Mouse (Mus musculus) lung, adult 2 months (tissue): ENCODE data around the gene Tom1l2.

Source experiments
- CTCF ChIP-seq: fragments of 200-500 bp; IDR thresholded peaks from 2 replicates; pipeline ENCODE4 v1.5.1; 2011; ENCODE audit warnings: mild to moderate bottlenecking, low read length, control low read depth; ENCODE audit not compliant: insufficient read depth
- POLR2A ChIP-seq: fragments of 200-500 bp; IDR thresholded peaks from 2 replicates; pipeline ENCODE4 v1.6.1; 2011; ENCODE audit warnings: low read depth, mild to moderate bottlenecking, control low read depth, low read length, borderline replicate concordance; ENCODE audit errors: extremely low read depth

DNA sequence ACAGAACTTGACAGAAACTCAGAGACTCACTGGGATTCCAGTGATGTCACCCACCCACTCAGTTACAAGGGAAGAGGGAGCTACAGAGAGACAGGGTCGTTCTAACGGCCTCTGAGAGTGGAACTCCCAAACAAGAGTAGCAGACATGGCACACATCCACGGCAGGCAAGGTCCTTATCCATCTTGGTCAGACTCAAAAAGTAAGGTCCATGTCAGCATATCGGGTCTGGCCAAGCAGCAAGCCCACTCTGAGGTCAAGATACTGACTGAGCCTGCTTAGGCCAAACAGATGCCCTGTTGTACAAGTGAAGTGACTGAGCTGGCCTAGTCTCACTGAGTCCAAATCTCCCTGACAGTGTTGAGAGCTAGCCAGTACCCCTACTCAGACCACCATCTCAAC lies 144.0 kb downstream of the Tom1l2 start:
- TF ChIP-seq POLR2A, result no peak
- no peak for TF ChIP-seq CTCF
